Mouse (Mus musculus): Measurements from ENCODE around the gene Adam6a. TPM values are rescaled to one million over a fixed set of nuclear protein-coding genes. Genes with fewer than 3 reads are reported as not detected.

Adam6a gene
- polyA plus RNA-seq (2014; fragmentation: Illumina TruSeq; extraction: RNeasy Lipid Tissue Mini Kit (QIAGEN cat#74804); ENCODE audit: low read depth, low replicate concordance), result not detected

DNA sequence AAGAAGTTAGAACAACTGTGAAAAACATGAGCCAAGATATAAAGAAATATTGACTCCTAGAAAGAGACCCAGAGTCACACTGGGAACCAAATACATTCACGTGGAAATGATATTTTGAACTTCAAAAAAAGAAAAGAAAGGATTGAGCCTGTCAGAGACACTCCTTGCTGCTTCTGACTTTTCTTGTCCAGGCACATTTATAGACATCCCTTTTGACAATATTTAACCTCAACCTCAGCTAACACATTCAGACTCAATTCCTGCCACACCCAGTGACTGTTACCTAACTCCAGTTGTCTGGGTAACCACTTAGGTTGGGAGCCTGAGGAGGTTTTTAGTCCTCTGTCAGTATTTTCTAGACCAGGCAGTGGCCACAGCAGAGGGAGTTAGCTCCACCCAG lies at the start of gene Adam6a:
TSS of gene Adam6a (plus strand) at position 301 of the 400 bp plus-strand sequence.

Other genes with a start within 250 kb of the Adam6a start
- not detected for gene Adam6b, start 54.4 kb upstream of the Adam6a start, polyA plus RNA-seq (2014; fragmentation: Illumina TruSeq; extraction: RNeasy Lipid Tissue Mini Kit (QIAGEN cat#74804); ENCODE audit: low read depth, low replicate concordance)

Measured in liver, adult 10 weeks (tissue).